Mouse (Mus musculus) gastrocnemius, adult 2 months (tissue): ENCODE results near the gene Slc5a1. TPM values are rescaled to one million over a fixed set of nuclear protein-coding genes. Genes with fewer than 3 reads are reported as not detected.

Experiments used
- DNase-seq: peaks from one replicate; pipeline ENCODE4 v3.0.0; 2022
- H3K27ac ChIP-seq: fragments of 200-600 bp; 2 replicates; pipeline ENCODE4 v1.8.1; 2022; ENCODE audit warnings: mild to moderate bottlenecking
- H3K4me3 ChIP-seq: fragments of 200-600 bp; 2 replicates; pipeline ENCODE4 v1.8.1; 2022; ENCODE audit warnings: mild to moderate bottlenecking, moderate library complexity
- CTCF ChIP-seq: fragments of 200-600 bp; IDR thresholded peaks from 2 replicates; pipeline ENCODE4 v1.8.1; 2022; ENCODE audit warnings: antibody characterized with exemption, mild to moderate bottlenecking, moderate library complexity
- intact Hi-C: fragments of 180-260 bp; cut with DNase I; formaldehyde crosslinking; loops from one replicate; pipeline ENCODE4 v1.15.1; 2025
- total RNA-seq, 2 experiments: library from RNA; stranded (reverse); gene quantifications; 2 replicates each; pipeline ENCODE4 v1.2.3; 2021

Gene Slc5a1
- total RNA-seq, 2 experiments from 2014 or later, result not detected

- DNase-seq, result no peak
- H3K4me3 ChIP-seq, result no peak overlapping the region
- no peak overlapping the region for H3K27ac ChIP-seq
- no peak for TF ChIP-seq CTCF
- intact Hi-C loops, result loop anchor here (1.0 to 5.0 kb wide), 3 partner anchors 45 to 175 kb away; partner anchors contain the start of gene Uvssa
Observed at GRCm38 (mm10) chr5:33202516-33203170, 98.6 kb downstream of the Slc5a1 start.

- no peak for TF ChIP-seq CTCF
- DNase-seq, result no peak
- Histone ChIP-seq H3K4me3 (no peak overlapping the region), H3K27ac (no peak overlapping the region)
- intact Hi-C loops, result loop anchor here (1.0 to 5.0 kb wide), 3 partner anchors 44 to 174 kb away; partner anchors contain the start of gene Uvssa
Observed at GRCm38 (mm10) chr5:33203171-33203565, 99.1 kb downstream of the Slc5a1 start.

- DNase-seq, result peak; percentile 86
- H3K27ac ChIP-seq, result peak overlapping the region; percentile 64
- peak overlapping the region; percentile 54 for H3K4me3 ChIP-seq
Observed at GRCm38 (mm10) chr5:33203691-33204242, 99.7 kb downstream of the Slc5a1 start.

GRCm38 (mm10) chr5:33204284-33204683 is 100.3 kb downstream of the Slc5a1 start:
- no peak for TF ChIP-seq CTCF
- Histone ChIP-seq H3K4me3 (no peak overlapping the region), H3K27ac (peak overlapping the region; percentile 64; the same call in 1 of the 2 replicates)
- no peak for DNase-seq
- intact Hi-C loops, result loop anchor here (2.0 to 5.0 kb wide), 2 partner anchors 67 to 173 kb away; partner anchors contain the start of gene Uvssa

More at GRCm38 (mm10) chr5:33203691-33204242, 99.7 kb downstream of the Slc5a1 start:
- intact Hi-C loops, result loop anchor here (1.0 to 5.0 kb wide), 4 partner anchors 44 to 174 kb away; partner anchors contain the start of gene Uvssa
- peak; percentile 98; the same call in 1 of the 2 replicates for TF ChIP-seq CTCF

GRCm38 (mm10) chr5:33206328-33206727 is 102.3 kb downstream of the Slc5a1 start:
- no peak for TF ChIP-seq CTCF
- Histone ChIP-seq H3K27ac (no peak overlapping the region), H3K4me3 (no peak overlapping the region)
- intact Hi-C loops, result no loop called here
- no peak for DNase-seq

- intact Hi-C loops, result no loop called here
- Histone ChIP-seq H3K27ac (no peak overlapping the region), H3K4me3 (no peak overlapping the region)
- no peak for TF ChIP-seq CTCF
- DNase-seq, result no peak
Observed at GRCm38 (mm10) chr5:33207136-33207535, 103.1 kb downstream of the Slc5a1 start.

- H3K4me3 ChIP-seq, result no peak overlapping the region
- no peak for DNase-seq
- TF ChIP-seq CTCF, result no peak
- intact Hi-C loops, result no loop called here
- no peak overlapping the region for H3K27ac ChIP-seq
Observed at GRCm38 (mm10) chr5:33208533-33209245, 104.7 kb downstream of the Slc5a1 start.

- H3K27ac ChIP-seq, result no peak overlapping the region
- no peak overlapping the region for H3K4me3 ChIP-seq
- intact Hi-C loops, result no loop called here
- no peak for TF ChIP-seq CTCF
- no peak for DNase-seq
Observed at GRCm38 (mm10) chr5:33210515-33210914, 106.5 kb downstream of the Slc5a1 start.

- DNase-seq, result no peak
- Histone ChIP-seq H3K4me3 (no peak overlapping the region), H3K27ac (no peak overlapping the region)
- no peak for TF ChIP-seq CTCF
- intact Hi-C loops, result no loop called here
Observed at GRCm38 (mm10) chr5:33211254-33211653, 107.2 kb downstream of the Slc5a1 start.

Other genes starting within 250 kb of the Slc5a1 start
- gene Prr14l, start 250.0 kb upstream of the Slc5a1 start, total RNA-seq, result 1 to 10 TPM; 4.3 to 6.2 TPM
- gene Depdc5, start 240.5 kb upstream of the Slc5a1 start, total RNA-seq, result 10 to 100 TPM; 13.3 to 15.6 TPM
- gene Ywhah, start 85.4 kb upstream of the Slc5a1 start, total RNA-seq, result 10 to 100 TPM; 39.5 to 59.5 TPM
- gene Spon2, start 114.2 kb downstream of the Slc5a1 start, total RNA-seq, result 1 to 10 TPM; 1.4 to 5.4 TPM
- gene Ctbp1, start 170.8 kb downstream of the Slc5a1 start, total RNA-seq, result 100 to 1,000 TPM; 223 to 241 TPM
- 10 to 100 TPM; 56.1 to 64.5 TPM for gene Maea, start 231.3 kb downstream of the Slc5a1 start, total RNA-seq